Mouse (Mus musculus): ENCODE measurements around the gene Slc10a3. TPM values are rescaled to one million over a fixed set of nuclear protein-coding genes. Genes with fewer than 3 reads are reported as not detected.
"Not testable (repeated sequence)": the region's sequence is repeated elsewhere in the genome, so short reads cannot be mapped to it uniquely, and the experiment has no call there.

Gene Slc10a3
- total RNA-seq (2014; fragmentation: Nextera tagmentation), result 6.7 and 16.4 TPM in 2 replicates
- total RNA-seq (2017), result 11.5 and 11.6 TPM in 2 replicates

- peak; percentile 95 for ATAC-seq (replicated peaks; ENCODE audit: low FRiP score, low TSS enrichment, poor library complexity, severe bottlenecking)
Observed at GRCm38 (mm10) chrX:74372888-74373549, at the start of gene Slc10a3, which contains the start of gene Ubl4a. TSS of gene Slc10a3 (minus strand) at chrX:74373349. TSS of gene Ubl4a (minus strand) at chrX:74373218.

GRCm38 (mm10) chrX:74413377-74413776 is 40.2 kb upstream of the Slc10a3 start:
- peak; percentile 80 for ATAC-seq (replicated peaks; ENCODE audit: low FRiP score, low TSS enrichment, poor library complexity, severe bottlenecking)

GRCm38 (mm10) chrX:74408340-74408739 is 35.2 kb upstream of the Slc10a3 start:
- ATAC-seq (replicated peaks; ENCODE audit: low FRiP score, low TSS enrichment, poor library complexity, severe bottlenecking), result no peak

- no peak for ATAC-seq (replicated peaks; ENCODE audit: low FRiP score, low TSS enrichment, poor library complexity, severe bottlenecking)
Observed at GRCm38 (mm10) chrX:74400136-74400535, 27.0 kb upstream of the Slc10a3 start.

- peak; percentile 100 for ATAC-seq (replicated peaks; ENCODE audit: low FRiP score, low TSS enrichment, poor library complexity, severe bottlenecking)
Observed at GRCm38 (mm10) chrX:74392535-74393443, 19.6 kb upstream of the Slc10a3 start, which contains the start of the genes Fam3a and Ikbkg. TSS of gene Fam3a (minus strand) at chrX:74393272. TSS of gene Ikbkg (plus strand) at chrX:74393290.

- peak; percentile 36; the same call in 1 of the 2 replicates for ATAC-seq (replicated peaks; ENCODE audit: low FRiP score, low TSS enrichment, poor library complexity, severe bottlenecking)
Observed at GRCm38 (mm10) chrX:74388153-74388552, 15.0 kb upstream of the Slc10a3 start.

- peak; percentile 88 for ATAC-seq (replicated peaks; ENCODE audit: low FRiP score, low TSS enrichment, poor library complexity, severe bottlenecking)
Observed at GRCm38 (mm10) chrX:74384451-74384850, 11.3 kb upstream of the Slc10a3 start.

- ATAC-seq (replicated peaks; ENCODE audit: low FRiP score, low TSS enrichment, poor library complexity, severe bottlenecking), result peak; percentile 70
Observed at GRCm38 (mm10) chrX:74368209-74368909, 4.8 kb downstream of the Slc10a3 start.

- ATAC-seq (replicated peaks; ENCODE audit: low FRiP score, low TSS enrichment, poor library complexity, severe bottlenecking), result no peak
Observed at GRCm38 (mm10) chrX:74367512-74367911, 5.6 kb downstream of the Slc10a3 start.

- no peak for ATAC-seq (replicated peaks; ENCODE audit: low FRiP score, low TSS enrichment, poor library complexity, severe bottlenecking)
Observed at GRCm38 (mm10) chrX:74359171-74359570, 14.0 kb downstream of the Slc10a3 start.

- not testable (repeated sequence) for ATAC-seq (replicated peaks; ENCODE audit: low FRiP score, low TSS enrichment, poor library complexity, severe bottlenecking)
Observed at GRCm38 (mm10) chrX:74357069-74357468, 16.1 kb downstream of the Slc10a3 start.

- peak; percentile 90 for ATAC-seq (replicated peaks; ENCODE audit: low FRiP score, low TSS enrichment, poor library complexity, severe bottlenecking)
Observed at GRCm38 (mm10) chrX:74353467-74353770, 19.7 kb downstream of the Slc10a3 start, which contains the start of gene Lage3. TSS of gene Lage3 (minus strand) at chrX:74353618.

GRCm38 (mm10) chrX:74352645-74353466 is 20.3 kb downstream of the Slc10a3 start:
- ATAC-seq (replicated peaks; ENCODE audit: low FRiP score, low TSS enrichment, poor library complexity, severe bottlenecking), result no peak

- ATAC-seq (replicated peaks; ENCODE audit: low FRiP score, low TSS enrichment, poor library complexity, severe bottlenecking), result no peak; the same call in 1 of the 2 replicates
Observed at GRCm38 (mm10) chrX:74330166-74330930, 42.8 kb downstream of the Slc10a3 start.

GRCm38 (mm10) chrX:74329215-74329671 is 43.9 kb downstream of the Slc10a3 start:
- no peak for ATAC-seq (replicated peaks; ENCODE audit: low FRiP score, low TSS enrichment, poor library complexity, severe bottlenecking)

- peak; percentile 94 for ATAC-seq (replicated peaks; ENCODE audit: low FRiP score, low TSS enrichment, poor library complexity, severe bottlenecking)
Observed at GRCm38 (mm10) chrX:74328725-74329161, 44.4 kb downstream of the Slc10a3 start, which contains the start of gene Plxna3. TSS of gene Plxna3 (plus strand) at chrX:74329066.

All from megakaryocyte-erythroid progenitor cell, adult 5-6 weeks (primary cell).